Mouse (Mus musculus) myocyte (in vitro differentiated cells): ENCODE data around the gene Eif4a2.
A peak's percentile ranks its signal among the peaks of the same experiment; 100 is the strongest.

Source experiments
- CEBPB ChIP-seq: IDR thresholded peaks from 2 replicates; pipeline ENCODE4 v1.6.1; 2011; ENCODE audit warnings: mild to moderate bottlenecking, moderate library complexity; ENCODE audit not compliant: poor library complexity, insufficient read depth, severe bottlenecking
- E2F4 ChIP-seq: IDR thresholded peaks from one replicate; pipeline ENCODE4 v1.6.1; 2011; ENCODE audit warnings: mild to moderate bottlenecking, control low read depth, moderate library complexity; ENCODE audit not compliant: insufficient read depth
- MAX ChIP-seq: IDR thresholded peaks from one replicate; pipeline ENCODE4 v1.6.1; 2011; ENCODE audit warnings: low read depth, mild to moderate bottlenecking, control low read depth
- MYOD1 ChIP-seq, 3 experiments: IDR thresholded peaks; one replicate each; pipeline ENCODE4 v1.6.1; 2011; ENCODE audit warnings: control low read depth in 2 of 3, low read depth in 2 of 3, mild to moderate bottlenecking in 2 of 3, moderate library complexity in 1 of 3; ENCODE audit not compliant: insufficient read length in 2 of 3, control insufficient read depth in 1 of 3
- MYOG ChIP-seq, 3 experiments: IDR thresholded peaks; one replicate each; pipeline ENCODE4 v1.6.1; 2011; ENCODE audit warnings: control low read depth in 2 of 3, low read depth in 2 of 3, mild to moderate bottlenecking in 2 of 3; ENCODE audit not compliant: insufficient read length in 2 of 3, control insufficient read depth in 1 of 3, insufficient read depth in 1 of 3
- POLR2A ChIP-seq: IDR thresholded peaks from one replicate; pipeline ENCODE4 v1.6.1; 2011; ENCODE audit warnings: low read depth, mild to moderate bottlenecking, control low read depth, moderate library complexity; ENCODE audit not compliant: insufficient read length
- POLR2AphosphoS2 ChIP-seq: IDR thresholded peaks from one replicate; pipeline ENCODE4 v1.6.1; 2011; ENCODE audit warnings: low read depth, control low read depth; ENCODE audit not compliant: insufficient read length
- REST ChIP-seq: IDR thresholded peaks from one replicate; pipeline ENCODE4 v1.6.1; 2011; ENCODE audit warnings: mild to moderate bottlenecking, control low read depth, moderate library complexity; ENCODE audit not compliant: insufficient read depth, insufficient read length
- SRF ChIP-seq: IDR thresholded peaks from one replicate; pipeline ENCODE4 v1.6.1; 2011; ENCODE audit warnings: low read depth; ENCODE audit not compliant: control insufficient read depth, insufficient read length
- TCF12 ChIP-seq: IDR thresholded peaks from one replicate; pipeline ENCODE4 v1.6.1; 2011; ENCODE audit warnings: mild to moderate bottlenecking, control low read depth; ENCODE audit not compliant: poor library complexity, insufficient read depth, severe bottlenecking
- TCF3 ChIP-seq: IDR thresholded peaks from one replicate; pipeline ENCODE4 v1.6.1; 2011; ENCODE audit warnings: low read depth, control low read depth; ENCODE audit not compliant: insufficient read length
- USF1 ChIP-seq: IDR thresholded peaks from one replicate; pipeline ENCODE4 v1.6.1; 2011; ENCODE audit warnings: low read depth, mild to moderate bottlenecking, control low read depth, moderate library complexity

DNA sequence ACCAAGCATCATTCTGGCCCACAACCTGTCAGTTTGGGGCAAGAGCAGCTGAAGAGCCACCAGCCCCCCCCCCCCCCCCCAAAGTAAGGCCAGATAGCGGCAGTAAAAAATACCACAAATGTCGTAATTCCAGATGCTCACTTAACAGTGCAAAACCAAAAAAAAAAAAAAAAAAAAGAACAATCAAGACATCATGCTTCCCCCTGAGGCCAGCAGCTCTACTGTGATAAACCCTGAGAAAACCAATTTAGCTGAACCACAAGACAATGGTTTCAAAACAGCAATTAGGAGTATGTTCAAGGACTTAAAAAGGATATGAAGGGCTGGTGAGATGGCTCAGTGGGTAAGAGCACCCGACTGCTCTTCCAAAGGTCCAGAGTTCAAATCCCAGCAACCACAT is 54.9 kb downstream of the Eif4a2 start:
- TF ChIP-seq POLR2A (no peak), USF1 (no peak), E2F4 (no peak), TCF12 (no peak), CEBPB (0 out of 2 replicates have a peak, but pooled peaks have one; percentile 21), MAX (no peak), MYOD1 (IDR thresholded peaks at IDR 0.05; ENCODE audit: control insufficient read depth in 1 of 3, insufficient read length in 2 of 3, low read depth in 2 of 3) (no peak), REST (no peak), MYOG (IDR thresholded peaks at IDR 0.05; ENCODE audit: control insufficient read depth in 1 of 3, insufficient read depth in 1 of 3, insufficient read length in 2 of 3, low read depth in 2 of 3) (no peak), POLR2AphosphoS2 (no peak), SRF (no peak), TCF3 (no peak)
